Mouse (Mus musculus): ENCODE measurements at regions not wholly inside any gene's neighbourhood (a gene's known extent, or its start where the extent isn't known, plus 50 kb on each side); places are given as distances from the start of the nearest gene placed in this dataset.
"Not testable (repeated sequence)": the region's sequence is repeated elsewhere in the genome, so short reads cannot be mapped to it uniquely, and the experiment has no call there.

- H3K4me1 ChIP-seq (replicated peaks; ENCODE audit: control insufficient read depth, insufficient read depth, low read length); H3K4me2 ChIP-seq; DNase-seq (ENCODE audit: low spot score); H3K27me3 ChIP-seq (replicated peaks; ENCODE audit: control insufficient read depth, insufficient read depth, low read length); H3K9me3 ChIP-seq (ENCODE audit: control insufficient read depth, low read length); H3K9ac ChIP-seq (ENCODE audit: low read depth, low read length); ATAC-seq (replicated peaks; ENCODE audit: low FRiP score); H3K27ac ChIP-seq (ENCODE audit: low read depth, low read length); H3K4me3 ChIP-seq (ENCODE audit: low read depth, low read length); H3K36me3 ChIP-seq (ENCODE audit: control insufficient read depth, insufficient read depth, low read length): not testable (repeated sequence)
- WGBS, result 60% methylated on average over 2 of the region's 2 CpGs
Measured at GRCm38 (mm10) chr12:115359050-115359449, 688.5 kb upstream of the Zfp386 start.

GRCm38 (mm10) chr12:115365628-115366027 is 681.9 kb upstream of the Zfp386 start:
- not testable (repeated sequence) for H3K9me3 ChIP-seq (ENCODE audit: control insufficient read depth, low read length); H3K4me2 ChIP-seq; H3K27me3 ChIP-seq (replicated peaks; ENCODE audit: control insufficient read depth, insufficient read depth, low read length); DNase-seq (ENCODE audit: low spot score); H3K27ac ChIP-seq (ENCODE audit: low read depth, low read length); ATAC-seq (replicated peaks; ENCODE audit: low FRiP score); H3K4me3 ChIP-seq (ENCODE audit: low read depth, low read length); H3K4me1 ChIP-seq (replicated peaks; ENCODE audit: control insufficient read depth, insufficient read depth, low read length); H3K9ac ChIP-seq (ENCODE audit: low read depth, low read length); H3K36me3 ChIP-seq (ENCODE audit: control insufficient read depth, insufficient read depth, low read length)
- 19% methylated on average over 1 of the region's 1 CpGs for WGBS

- H3K27me3 ChIP-seq (replicated peaks; ENCODE audit: control insufficient read depth, insufficient read depth, low read length); H3K4me2 ChIP-seq; H3K4me1 ChIP-seq (replicated peaks; ENCODE audit: control insufficient read depth, insufficient read depth, low read length); H3K4me3 ChIP-seq (ENCODE audit: low read depth, low read length); DNase-seq (ENCODE audit: low spot score); H3K36me3 ChIP-seq (ENCODE audit: control insufficient read depth, insufficient read depth, low read length); H3K27ac ChIP-seq (ENCODE audit: low read depth, low read length); H3K9me3 ChIP-seq (ENCODE audit: control insufficient read depth, low read length); ATAC-seq (replicated peaks; ENCODE audit: low FRiP score); H3K9ac ChIP-seq (ENCODE audit: low read depth, low read length): not testable (repeated sequence)
- WGBS, result 74% methylated on average over 3 of the region's 3 CpGs
Measured at GRCm38 (mm10) chr12:115371784-115372183, 675.7 kb upstream of the Zfp386 start.

DNA sequence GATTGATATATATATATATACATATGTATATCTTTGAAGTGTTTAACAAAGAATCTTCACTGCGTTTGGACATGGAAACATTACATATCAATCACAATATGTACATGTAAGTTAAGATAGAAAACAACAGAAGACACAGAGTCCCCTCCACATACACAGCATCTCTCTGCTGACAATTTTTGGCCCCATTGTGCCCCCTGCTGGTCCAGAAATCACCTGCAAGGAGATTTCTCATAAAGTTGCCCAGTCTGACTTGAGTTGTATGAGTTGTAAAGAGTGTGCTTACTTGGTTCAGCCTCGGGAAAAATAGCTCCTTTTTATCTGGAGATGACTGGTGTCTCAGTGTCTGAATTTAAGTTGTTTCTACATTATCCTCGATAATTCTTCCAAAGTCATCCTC is 674.5 kb upstream of the Zfp386 start:
- not testable (repeated sequence) for H3K36me3 ChIP-seq (ENCODE audit: control insufficient read depth, insufficient read depth, low read length); H3K9ac ChIP-seq (ENCODE audit: low read depth, low read length); H3K4me3 ChIP-seq (ENCODE audit: low read depth, low read length); H3K27me3 ChIP-seq (replicated peaks; ENCODE audit: control insufficient read depth, insufficient read depth, low read length); H3K9me3 ChIP-seq (ENCODE audit: control insufficient read depth, low read length); H3K4me1 ChIP-seq (replicated peaks; ENCODE audit: control insufficient read depth, insufficient read depth, low read length); H3K27ac ChIP-seq (ENCODE audit: low read depth, low read length); H3K4me2 ChIP-seq; ATAC-seq (replicated peaks; ENCODE audit: low FRiP score); DNase-seq (ENCODE audit: low spot score)
- WGBS, result 66% methylated on average over 3 of the region's 3 CpGs

GRCm38 (mm10) chr12:115386479-115386878 is 661.0 kb upstream of the Zfp386 start:
- not testable (repeated sequence) for H3K9me3 ChIP-seq (ENCODE audit: control insufficient read depth, low read length); ATAC-seq (replicated peaks; ENCODE audit: low FRiP score); H3K4me2 ChIP-seq; H3K27ac ChIP-seq (ENCODE audit: low read depth, low read length); DNase-seq (ENCODE audit: low spot score); H3K27me3 ChIP-seq (replicated peaks; ENCODE audit: control insufficient read depth, insufficient read depth, low read length); H3K4me1 ChIP-seq (replicated peaks; ENCODE audit: control insufficient read depth, insufficient read depth, low read length); H3K4me3 ChIP-seq (ENCODE audit: low read depth, low read length); H3K36me3 ChIP-seq (ENCODE audit: control insufficient read depth, insufficient read depth, low read length); H3K9ac ChIP-seq (ENCODE audit: low read depth, low read length)

GRCm38 (mm10) chr12:115404116-115404515 is 643.4 kb upstream of the Zfp386 start:
- 47% methylated on average over 1 of the region's 1 CpGs for WGBS

DNA sequence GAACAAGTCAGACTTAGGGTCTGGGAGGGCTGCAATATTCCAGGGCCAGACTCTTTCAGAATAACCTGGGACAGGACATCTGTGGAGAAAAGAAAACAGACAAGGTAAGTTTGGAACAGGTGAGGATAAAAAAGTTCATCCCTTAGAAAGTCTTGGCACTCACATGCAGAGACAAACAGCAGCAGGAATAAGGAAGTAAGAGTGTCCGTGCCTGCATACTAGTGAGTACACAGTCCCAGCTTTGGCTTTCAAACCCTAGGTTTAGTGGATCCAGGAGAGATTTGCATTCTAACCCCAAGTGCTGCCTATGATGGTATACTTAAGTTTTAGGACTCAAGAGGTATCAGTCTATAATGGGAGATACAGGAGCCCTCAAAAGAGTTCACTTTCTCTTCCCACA is 642.9 kb upstream of the Zfp386 start:
- Histone ChIP-seq H3K4me1 (replicated peaks; ENCODE audit: control insufficient read depth, insufficient read depth, low read length) (no peaks in the 10 kb centered on the region), H3K9ac (ENCODE audit: low read depth, low read length) (no peak overlapping the region), H3K4me2 (no peak overlapping the region), H3K4me3 (ENCODE audit: low read depth, low read length) (no peak overlapping the region), H3K27me3 (replicated peaks; ENCODE audit: control insufficient read depth, insufficient read depth, low read length) (no peaks in the 10 kb centered on the region), H3K27ac (ENCODE audit: low read depth, low read length) (no peak overlapping the region), H3K9me3 (ENCODE audit: control insufficient read depth, low read length) (0 out of 2 replicates have a peak, but pooled peaks cover 4% of the 10 kb centered on the region), H3K36me3 (ENCODE audit: control insufficient read depth, insufficient read depth, low read length) (no peaks in the 10 kb centered on the region)
- no peak for DNase-seq (ENCODE audit: low spot score)
- WGBS, result 82% methylated on average over 1 of the region's 1 CpGs
- ATAC-seq (replicated peaks; ENCODE audit: low FRiP score), result no peak

More at GRCm38 (mm10) chr12:115404116-115404515, 643.4 kb upstream of the Zfp386 start:
- Histone ChIP-seq H3K27me3 (replicated peaks; ENCODE audit: control insufficient read depth, insufficient read depth, low read length) (no peaks in the 10 kb centered on the region), H3K4me3 (ENCODE audit: low read depth, low read length) (no peak overlapping the region), H3K9me3 (ENCODE audit: control insufficient read depth, low read length) (0 out of 2 replicates have a peak, but pooled peaks cover 4% of the 10 kb centered on the region), H3K36me3 (ENCODE audit: control insufficient read depth, insufficient read depth, low read length) (no peaks in the 10 kb centered on the region), H3K4me2 (no peak overlapping the region), H3K9ac (ENCODE audit: low read depth, low read length) (no peak overlapping the region), H3K27ac (ENCODE audit: low read depth, low read length) (no peak overlapping the region), H3K4me1 (replicated peaks; ENCODE audit: control insufficient read depth, insufficient read depth, low read length) (no peaks in the 10 kb centered on the region)
- DNase-seq (ENCODE audit: low spot score) (no peak), ATAC-seq (replicated peaks; ENCODE audit: low FRiP score) (no peak)

- not testable (repeated sequence) for H3K27ac ChIP-seq (ENCODE audit: low read depth, low read length); H3K27me3 ChIP-seq (replicated peaks; ENCODE audit: control insufficient read depth, insufficient read depth, low read length); DNase-seq (ENCODE audit: low spot score); H3K4me1 ChIP-seq (replicated peaks; ENCODE audit: control insufficient read depth, insufficient read depth, low read length); ATAC-seq (replicated peaks; ENCODE audit: low FRiP score); H3K9ac ChIP-seq (ENCODE audit: low read depth, low read length); H3K4me2 ChIP-seq; H3K36me3 ChIP-seq (ENCODE audit: control insufficient read depth, insufficient read depth, low read length); H3K9me3 ChIP-seq (ENCODE audit: control insufficient read depth, low read length); H3K4me3 ChIP-seq (ENCODE audit: low read depth, low read length)
- 58% methylated on average over 2 of the region's 5 CpGs for WGBS
Measured at GRCm38 (mm10) chr12:115446247-115446646, 601.3 kb upstream of the Zfp386 start.

GRCm38 (mm10) chr12:115452626-115453025 is 594.9 kb upstream of the Zfp386 start:
- H3K27ac ChIP-seq (ENCODE audit: low read depth, low read length); H3K9ac ChIP-seq (ENCODE audit: low read depth, low read length); H3K9me3 ChIP-seq (ENCODE audit: control insufficient read depth, low read length); DNase-seq (ENCODE audit: low spot score); H3K4me3 ChIP-seq (ENCODE audit: low read depth, low read length); H3K4me1 ChIP-seq (replicated peaks; ENCODE audit: control insufficient read depth, insufficient read depth, low read length); ATAC-seq (replicated peaks; ENCODE audit: low FRiP score); H3K36me3 ChIP-seq (ENCODE audit: control insufficient read depth, insufficient read depth, low read length); H3K27me3 ChIP-seq (replicated peaks; ENCODE audit: control insufficient read depth, insufficient read depth, low read length); H3K4me2 ChIP-seq: not testable (repeated sequence)
- WGBS, result 48% methylated on average over 3 of the region's 3 CpGs
